Mouse (Mus musculus) embryo, embryonic 9.5 days (tissue): ENCODE results near the gene Proca1.

Source experiments
- DNase-seq: peaks from one replicate; pipeline ENCODE4 v3.0.0-alpha.2; 2017; ENCODE audit errors: extremely low spot score

The Proca1 gene

GRCm38 (mm10) chr11:78166161-78166560, 27.0 kb upstream of the Proca1 start:
- DNase-seq = no peak

- no peak for DNase-seq
Measured at GRCm38 (mm10) chr11:78166640-78167039, 26.6 kb upstream of the Proca1 start.

DNA sequence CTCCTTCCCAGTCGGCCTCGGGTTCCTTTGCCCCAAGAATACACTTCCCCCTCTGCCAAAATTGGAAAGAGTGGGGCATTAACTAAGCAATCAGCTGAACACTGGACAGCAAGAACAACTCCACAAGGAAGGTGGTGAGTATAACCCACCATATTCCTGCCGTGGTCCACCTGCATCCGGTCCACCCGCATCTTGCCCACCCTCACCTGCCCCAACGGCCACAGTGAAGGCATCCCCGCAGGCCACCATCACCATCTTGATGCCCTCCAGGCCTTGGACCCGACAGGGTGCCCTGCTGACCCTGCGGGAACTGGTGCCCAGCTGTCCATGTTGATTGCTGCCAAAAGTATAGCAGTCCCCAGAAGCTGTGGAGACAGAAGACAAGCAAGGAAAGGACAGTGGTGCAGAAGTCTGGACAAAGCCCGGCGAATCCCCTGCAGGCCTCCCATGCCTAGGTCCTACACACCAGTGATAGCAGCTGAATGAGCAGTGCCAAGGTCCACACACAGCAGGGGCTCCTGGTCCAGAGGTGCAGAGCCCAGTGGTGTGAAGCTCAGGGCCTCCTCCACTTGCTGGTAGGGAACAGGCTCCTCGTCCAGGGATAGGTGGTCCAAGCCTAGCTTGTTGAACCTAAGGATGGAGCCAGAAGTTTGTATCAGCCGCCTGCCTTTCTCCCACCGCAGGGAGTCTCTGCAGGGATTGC, 25.8 kb upstream of the Proca1 start:
- no peak for DNase-seq

DNA sequence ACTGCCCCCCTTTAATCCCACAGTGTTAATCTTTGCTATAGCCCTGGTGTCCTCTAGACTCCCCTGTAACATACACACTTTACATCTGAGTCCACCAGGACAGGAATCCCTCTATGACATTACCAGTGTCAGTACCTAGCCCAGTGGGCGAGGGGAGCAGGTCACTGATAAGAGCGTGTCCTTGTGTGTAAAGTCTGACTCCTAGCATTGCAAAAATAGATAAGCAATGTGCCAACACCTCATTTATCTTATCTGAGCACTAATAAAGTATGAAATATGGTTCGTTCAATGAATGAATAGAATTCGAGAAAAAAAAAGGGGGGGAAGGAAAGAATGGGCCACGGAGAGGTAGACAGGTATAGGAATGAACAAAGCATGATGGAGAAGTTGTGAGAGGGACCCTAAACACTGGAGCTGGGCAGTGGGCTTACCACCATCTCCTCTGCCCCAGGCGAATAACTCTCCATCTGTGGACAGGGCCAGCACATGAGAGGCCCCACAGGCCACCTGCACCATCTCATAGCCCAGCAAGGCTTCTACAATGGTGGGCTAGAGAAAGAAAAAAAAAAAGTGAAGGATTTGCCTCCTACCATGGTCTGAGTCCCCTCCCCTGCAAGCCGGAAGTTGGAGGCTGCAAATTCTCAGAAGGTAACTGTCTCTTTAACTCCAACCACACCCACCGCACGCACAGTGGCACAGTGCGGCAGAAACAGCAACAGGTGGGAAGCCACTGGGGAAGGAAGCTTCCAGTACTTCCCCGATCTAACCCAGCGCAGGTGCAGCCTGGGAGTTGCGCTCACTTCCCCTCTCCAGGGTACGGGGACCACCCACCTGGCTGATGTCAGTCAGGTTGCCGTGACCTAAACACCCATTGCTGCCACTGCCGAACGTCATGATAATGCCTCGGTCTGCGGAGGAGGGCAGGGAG, 24.4 kb upstream of the Proca1 start:
- DNase-seq = no peak

GRCm38 (mm10) chr11:78170306-78170705, 22.9 kb upstream of the Proca1 start:
- DNase-seq = no peak

- no peak for DNase-seq
Measured at GRCm38 (mm10) chr11:78171328-78171727, 21.9 kb upstream of the Proca1 start.

- no peak for DNase-seq
Measured at GRCm38 (mm10) chr11:78172034-78172747, 21.0 kb upstream of the Proca1 start.

- no peak for DNase-seq
Measured at GRCm38 (mm10) chr11:78172748-78173383, 20.3 kb upstream of the Proca1 start.

DNA sequence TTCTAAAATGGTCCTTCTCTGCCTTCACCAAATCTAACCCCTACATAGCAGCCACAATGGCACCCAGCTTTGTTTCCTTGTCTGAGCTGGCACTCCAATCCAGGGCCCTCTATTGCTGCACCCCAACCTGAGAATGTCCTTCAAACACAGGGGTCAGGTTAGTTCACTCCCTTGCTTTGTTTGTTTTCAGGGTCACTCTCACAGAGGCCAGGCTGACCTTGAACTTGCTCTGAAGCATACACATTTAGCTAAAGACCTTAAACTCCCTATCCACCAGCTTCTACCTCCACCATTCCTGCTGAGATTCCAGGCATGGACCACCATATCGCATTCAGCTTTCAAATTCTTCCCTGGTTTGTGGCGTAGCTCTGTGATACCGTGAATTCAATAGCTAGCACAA, 18.7 kb upstream of the Proca1 start:
- no peak for DNase-seq

- DNase-seq = no peak
Measured at GRCm38 (mm10) chr11:78175771-78176401, 17.3 kb upstream of the Proca1 start.

GRCm38 (mm10) chr11:78176402-78176862, 16.8 kb upstream of the Proca1 start, which contains the start of the genes Nek8 and Tlcd1:
TSS of gene Nek8 (minus strand) at chr11:78176675.
TSS of gene Tlcd1 (plus strand) at chr11:78176711.
- peak; percentile 93 for DNase-seq

DNA sequence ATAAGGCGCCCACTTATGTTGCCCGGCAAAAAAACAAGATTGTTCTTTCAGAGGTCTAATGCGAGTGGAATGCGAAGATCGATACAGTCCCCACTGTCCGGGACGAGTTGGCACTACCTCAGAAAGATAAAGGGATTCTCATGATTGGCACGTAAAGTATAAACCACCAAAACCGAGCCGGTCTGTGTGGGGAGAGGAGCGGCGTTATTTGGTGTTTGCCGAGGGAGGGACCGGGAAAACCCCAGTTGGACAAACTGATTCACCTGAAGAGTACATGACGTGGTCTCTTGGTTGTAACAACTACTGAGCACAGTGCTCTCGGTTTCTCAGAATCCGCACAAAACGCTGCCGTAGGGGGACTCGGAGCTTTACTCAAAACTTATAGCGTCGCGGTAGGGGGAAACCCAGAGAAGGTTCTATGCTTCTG, 16.3 kb upstream of the Proca1 start:
- no peak for DNase-seq

GRCm38 (mm10) chr11:78177437-78177836, 15.8 kb upstream of the Proca1 start:
- no peak for DNase-seq

DNA sequence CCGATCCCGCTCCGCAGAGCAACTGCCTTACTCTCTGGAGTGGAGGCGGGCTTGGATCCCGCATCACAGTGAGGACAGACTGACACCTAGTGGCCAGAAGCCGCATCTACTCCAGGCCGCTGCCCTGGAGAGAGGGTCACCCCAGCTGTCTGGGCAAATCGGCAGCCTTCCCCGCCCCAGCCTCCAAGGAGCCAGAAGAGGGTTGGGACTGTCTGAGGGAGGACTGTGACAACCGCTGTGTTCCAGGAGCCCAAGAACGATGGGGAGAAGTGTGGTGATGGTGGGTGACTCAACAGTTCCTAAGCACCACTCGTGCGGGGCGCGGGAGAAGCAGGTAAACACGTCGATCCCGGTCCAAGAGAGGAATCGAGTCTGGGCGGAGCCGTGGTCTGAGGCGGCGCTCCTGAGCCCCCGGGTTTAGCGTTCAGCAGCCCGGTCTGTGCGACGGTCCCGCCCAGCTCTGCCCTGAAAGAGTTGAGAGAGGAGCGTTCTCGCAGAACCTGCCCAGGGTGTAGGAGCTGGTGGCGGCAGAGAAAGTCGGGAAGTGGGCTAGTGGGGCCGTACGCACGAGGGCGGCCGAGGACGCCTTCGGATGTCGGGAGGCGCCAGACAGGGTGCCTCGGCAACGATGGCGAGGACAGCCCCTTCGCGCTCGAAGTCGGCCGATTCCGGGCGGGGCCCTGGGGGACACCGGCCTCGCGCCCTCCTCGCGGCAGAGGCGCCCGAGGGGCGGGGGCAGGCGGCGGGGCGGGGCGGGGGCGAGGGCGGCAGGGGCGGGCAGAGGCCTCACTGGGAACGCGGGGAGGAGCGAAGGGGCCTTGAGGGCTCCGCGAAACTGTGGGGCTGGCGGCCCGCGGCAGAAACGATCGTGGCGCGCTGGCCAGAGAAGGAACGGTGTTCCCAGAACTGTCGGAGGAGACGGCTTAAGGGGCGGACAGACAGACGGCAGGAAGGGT, 15.0 kb upstream of the Proca1 start:
- DNase-seq = peak; percentile 97

DNA sequence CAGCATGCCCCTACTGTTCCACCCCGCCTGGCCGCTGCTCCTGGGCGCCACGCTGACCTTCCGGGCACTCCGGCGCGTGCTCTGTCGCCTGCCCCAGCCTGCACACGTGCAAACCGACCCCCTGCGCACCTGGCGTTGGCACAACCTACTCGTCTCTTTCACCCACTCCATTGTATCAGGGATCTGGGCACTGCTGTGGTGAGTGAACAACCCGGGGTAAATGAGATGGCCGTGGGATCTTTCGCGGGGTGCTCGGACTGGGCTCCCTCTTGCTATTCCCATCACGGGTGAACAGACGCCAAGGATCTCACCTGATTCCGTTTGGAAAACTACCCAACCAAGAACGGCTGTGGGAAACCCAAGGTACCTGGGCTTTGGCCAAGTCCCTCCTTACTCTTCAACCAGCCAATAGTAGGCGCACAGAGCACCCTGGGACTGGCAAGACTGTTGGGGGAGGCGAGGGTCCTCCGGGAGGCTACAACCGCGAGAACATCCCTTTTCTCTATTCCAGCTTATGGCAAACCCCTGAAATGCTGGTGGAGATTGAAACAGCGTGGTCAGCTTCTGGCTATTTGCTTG, 14.2 kb upstream of the Proca1 start:
- DNase-seq = peak; percentile 72

DNA sequence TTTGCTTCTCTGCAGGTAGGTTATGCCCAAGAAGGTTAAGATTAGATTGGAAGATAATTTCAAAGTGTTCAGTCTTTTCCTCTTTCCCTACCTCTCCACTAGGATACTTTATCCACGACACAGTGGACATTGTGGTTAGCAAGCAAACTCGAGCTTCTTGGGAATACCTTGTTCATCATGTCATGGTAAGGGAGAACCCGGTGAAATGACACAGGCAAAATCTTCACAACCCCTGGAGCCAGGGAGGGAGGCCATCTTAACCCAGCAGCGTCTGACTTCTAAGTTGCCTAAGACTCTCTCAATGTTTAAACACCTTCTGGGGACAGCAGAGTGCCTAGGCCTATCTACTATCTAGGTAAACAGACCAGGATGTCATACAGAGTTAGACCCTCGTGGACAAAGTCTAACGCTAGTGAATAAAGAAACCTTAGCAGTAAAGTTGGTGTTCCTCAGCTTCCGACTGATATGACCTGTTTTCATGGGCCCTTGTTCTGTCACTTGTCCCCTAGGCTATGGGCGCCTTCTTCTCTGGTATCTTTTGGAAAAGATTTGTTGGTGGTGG, 13.7 kb upstream of the Proca1 start:
- peak; percentile 61 for DNase-seq

DNA sequence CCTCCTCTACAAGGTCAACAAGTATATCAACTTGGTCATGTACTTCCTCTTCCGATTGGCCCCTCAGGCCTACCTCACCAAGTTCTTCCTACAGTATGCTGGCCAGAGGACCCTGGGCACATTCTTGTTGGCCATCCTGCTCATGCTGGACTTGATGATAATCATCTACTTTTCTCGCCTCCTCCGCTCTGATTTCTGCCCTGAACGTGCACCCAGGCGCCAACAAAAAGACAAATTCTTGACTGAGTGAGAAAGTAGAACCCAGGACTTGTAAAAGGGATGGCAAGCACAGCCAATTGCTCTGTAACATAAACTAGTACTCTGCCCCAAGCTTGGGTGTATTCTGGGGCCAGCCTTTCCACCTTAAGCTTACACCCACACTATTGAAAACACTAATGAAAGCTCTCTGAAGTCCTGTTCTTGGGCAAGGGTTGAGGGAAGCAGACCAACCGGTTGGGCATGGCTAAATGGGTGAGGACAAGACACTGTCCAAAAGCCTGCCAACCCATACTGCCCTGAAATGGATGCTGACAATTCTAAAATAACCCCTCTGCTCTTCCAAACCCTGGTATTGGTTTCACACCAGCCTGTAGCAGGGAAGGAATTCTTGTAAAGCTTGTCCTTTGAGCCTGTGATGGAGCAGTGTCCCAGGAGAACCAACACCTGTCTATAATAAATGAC, 13.0 kb upstream of the Proca1 start:
- no peak for DNase-seq

DNA sequence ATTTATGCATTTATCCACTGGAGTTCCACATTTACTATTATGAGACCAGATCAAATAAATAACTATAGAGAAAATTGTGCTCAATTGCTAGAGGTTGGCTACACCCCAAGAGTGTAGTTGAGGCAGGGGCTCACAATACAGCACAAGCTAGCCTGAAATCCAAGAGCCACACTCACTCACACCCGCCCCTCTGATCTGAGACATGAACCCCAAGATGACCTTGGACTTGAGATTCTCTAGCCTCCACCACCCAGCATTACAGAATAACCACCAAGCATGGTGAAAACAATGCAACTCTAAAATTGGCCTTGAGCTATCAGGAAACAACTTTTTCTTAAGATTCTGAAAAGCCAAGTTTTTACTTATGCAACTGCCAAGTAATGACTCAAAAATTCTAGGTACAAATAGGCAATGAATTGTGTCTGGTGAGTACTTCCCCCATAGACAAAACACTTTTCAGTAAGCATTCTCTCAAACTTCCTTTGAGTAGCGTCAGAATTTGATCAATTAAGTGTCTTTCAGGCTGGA, 11.3 kb upstream of the Proca1 start:
- no peak for DNase-seq
